Mouse (Mus musculus) megakaryocyte, embryonic 14.5 days (primary cell): ENCODE measurements around the gene Zbtb38.

Experiments used
- FLI1 ChIP-seq: IDR thresholded peaks from 2 replicates; pipeline ENCODE4 v1.6.1; 2012; ENCODE audit warnings: low read length, inconsistent platforms, mixed read lengths
- GATA1 ChIP-seq: IDR thresholded peaks from 3 replicates; pipeline ENCODE4 v1.6.1; 2012; ENCODE audit warnings: mixed read lengths, low read length, inconsistent platforms, borderline replicate concordance

GRCm38 (mm10) chr9:96653538-96653937, 99.1 kb downstream of the Zbtb38 start:
- no peak for TF ChIP-seq FLI1
- no peak for TF ChIP-seq GATA1
